Mouse (Mus musculus): ENCODE data around the gene Ankrd63. TPM values are rescaled to one million over a fixed set of nuclear protein-coding genes. Genes with fewer than 3 reads are reported as not detected.

Gene Ankrd63
- total and polyA plus RNA-seq, 3 experiments: 0.08 to 0.53 TPM; not detected in 1

- H3K36me3 ChIP-seq (ENCODE audit: control insufficient read depth in 1 of 2, insufficient read depth in 2 of 2, low read length in 2 of 2): peaks cover 0 to 28% of the 10 kb centered on the region in 2 experiments; a peak in 2 of 4 replicates
- peak within 1 kb of the TSS; percentile 81 for H3K9ac ChIP-seq (ENCODE audit: control insufficient read depth, low read depth, low read length, poor library complexity, severe bottlenecking)
- peak; percentile 85 for DNase-seq (ENCODE audit: low read depth, low spot score)
- peak within 1 kb of the TSS; percentile 68 to 94 for H3K4me3 ChIP-seq (ENCODE audit: control insufficient read depth in 1 of 2, insufficient read depth in 1 of 2, low read depth in 2 of 2, low read length in 2 of 2)
- H3K27ac ChIP-seq (ENCODE audit: control insufficient read depth, low read depth, low read length): peak within 1 kb of the TSS; percentile 99
- H3K27me3 ChIP-seq (ENCODE audit: control insufficient read depth in 1 of 2, insufficient read depth in 2 of 2, low read length in 2 of 2): no peaks in the 10 kb centered on the region
- H3K4me1 ChIP-seq (ENCODE audit: control insufficient read depth in 1 of 2, insufficient read depth in 2 of 2, low read length in 2 of 2): peaks cover 19 to 33% of the 10 kb centered on the region in 2 experiments
- H3K79me2 ChIP-seq (ENCODE audit: control insufficient read depth, insufficient read depth, low read length, poor library complexity): peaks cover 15% of the 10 kb centered on the region
- no peaks in the 10 kb centered on the region for H3K9me3 ChIP-seq (replicated peaks; ENCODE audit: insufficient read depth, low read length)
- peak; percentile 32 for TF ChIP-seq MXI1 (IDR thresholded peaks at IDR 0.05; ENCODE audit: low read depth, low read length)
- no peak for TF ChIP-seq MYC (IDR thresholded peaks at IDR 0.05; ENCODE audit: low read depth, low read length)
- no peak for TF ChIP-seq ZMIZ1 (IDR thresholded peaks at IDR 0.05; ENCODE audit: low read depth, low read length)
- peak; percentile 50 to 70; a peak in 2 of 4 replicates for TF ChIP-seq POLR2A (IDR thresholded peaks at IDR 0.05; ENCODE audit: control insufficient read depth in 1 of 2, insufficient read depth in 1 of 2, low read depth in 1 of 2, low read length in 2 of 2, poor library complexity in 1 of 2)
- no peak for TF ChIP-seq TAL1 (IDR thresholded peaks at IDR 0.05; ENCODE audit: low read length)
- TF ChIP-seq USF2 (IDR thresholded peaks at IDR 0.05; ENCODE audit: borderline replicate concordance in 1 of 2, insufficient read depth in 1 of 2, low read depth in 1 of 2, low read length in 2 of 2): no peak
- TF ChIP-seq RAD21 (IDR thresholded peaks at IDR 0.05; ENCODE audit: low read depth, low read length): no peak
- TF ChIP-seq EP300 (IDR thresholded peaks at IDR 0.05; ENCODE audit: low read depth in 1 of 2, low read length in 2 of 2): 0 out of 4 replicates have a peak, but pooled peaks of 1 of the 2 experiments have one; percentile 4
- peak; percentile 12; the same call in 1 of the 2 replicates for TF ChIP-seq MAX (IDR thresholded peaks at IDR 0.05; ENCODE audit: low read length)
- TF ChIP-seq MAFK (IDR thresholded peaks at IDR 0.05; ENCODE audit: borderline replicate concordance, low read depth, low read length): no peak
- peak; percentile 13 for TF ChIP-seq MAZ (IDR thresholded peaks at IDR 0.05; ENCODE audit: low read depth, low read length)
- no peak for TF ChIP-seq ZKSCAN1 (IDR thresholded peaks at IDR 0.05; ENCODE audit: low read depth, low read length)
- no peak for TF ChIP-seq MEF2A (IDR thresholded peaks at IDR 0.05; ENCODE audit: extremely low read depth, insufficient replicate concordance, low read depth, low read length, poor library complexity, severe bottlenecking)
- peak; percentile 73 for TF ChIP-seq ZNF384 (IDR thresholded peaks at IDR 0.05; ENCODE audit: low read depth, low read length)
- no peak for TF ChIP-seq POLR2AphosphoS5 (IDR thresholded peaks at IDR 0.05; ENCODE audit: borderline replicate concordance, low read depth, low read length)
- TF ChIP-seq ZC3H11A (IDR thresholded peaks at IDR 0.05; ENCODE audit: low read depth, low read length): no peak
- no peak for TF ChIP-seq SMC3 (IDR thresholded peaks at IDR 0.05; ENCODE audit: low read depth, low read length)
- no peak for TF ChIP-seq GATA1 (IDR thresholded peaks at IDR 0.05; ENCODE audit: low read depth, low read length)
- TF ChIP-seq CTCF (IDR thresholded peaks at IDR 0.05 in 2 of 3, conservative IDR thresholded peaks at IDR 0.05 in 1 of 3; ENCODE audit: control insufficient read depth in 1 of 3, insufficient read depth in 1 of 3, low read depth in 2 of 3, low read length in 3 of 3, poor library complexity in 1 of 3, severe bottlenecking in 1 of 3): no peak
- no peak for TF ChIP-seq RCOR1 (IDR thresholded peaks at IDR 0.05; ENCODE audit: low read depth, low read length)
- TF ChIP-seq ETS1 (IDR thresholded peaks at IDR 0.05; ENCODE audit: low read depth, low read length): peak; percentile 94
- no peak for TF ChIP-seq KAT2A (conservative IDR thresholded peaks at IDR 0.05; ENCODE audit: low read depth, low read length)
- no peak; the same call in 1 of the 2 replicates for TF ChIP-seq CHD1 (IDR thresholded peaks at IDR 0.05; ENCODE audit: low read depth, low read length)
- TF ChIP-seq TCF12 (IDR thresholded peaks at IDR 0.05; ENCODE audit: low read depth, low read length): peak; percentile 6; the same call in 1 of the 2 replicates
- peak; percentile 57 for TF ChIP-seq NELFE (IDR thresholded peaks at IDR 0.05; ENCODE audit: low read depth, low read length)
- TF ChIP-seq NRF1 (IDR thresholded peaks at IDR 0.05; ENCODE audit: insufficient read depth, low read depth, low read length, poor library complexity, severe bottlenecking): no peak
- TF ChIP-seq MYB (IDR thresholded peaks at IDR 0.05; ENCODE audit: low read depth, low read length): no peak
- peak; percentile 64; the same call in 1 of the 2 replicates for TF ChIP-seq BHLHE40 (IDR thresholded peaks at IDR 0.05; ENCODE audit: borderline replicate concordance, low read depth, low read length)
- TF ChIP-seq E2F4 (IDR thresholded peaks at IDR 0.05; ENCODE audit: borderline replicate concordance, low read depth, low read length): no peak
- peak; percentile 31; the same call in 1 of the 2 replicates for TF ChIP-seq ELF1 (IDR thresholded peaks at IDR 0.05; ENCODE audit: low read depth, low read length)
- TF ChIP-seq HCFC1 (IDR thresholded peaks at IDR 0.05; ENCODE audit: low read depth, low read length): no peak
- no peak for TF ChIP-seq JUND (IDR thresholded peaks at IDR 0.05; ENCODE audit: low read depth, low read length)
- TF ChIP-seq SIN3A (IDR thresholded peaks at IDR 0.05; ENCODE audit: low read length): 0 out of 2 replicates have a peak, but pooled peaks have one; percentile 47
- TF ChIP-seq GABPA (IDR thresholded peaks at IDR 0.05; ENCODE audit: low read depth, low read length): no peak
- TF ChIP-seq TBP (IDR thresholded peaks at IDR 0.05; ENCODE audit: low read depth, low read length): no peak
Measured at GRCm38 (mm10) chr2:118662902-118663803, 40.6 kb downstream of the Ankrd63 start, which contains the start of gene Pak6. Gene Pak6 (plus strand): TSS chr2:118663303.
